Mouse (Mus musculus): ENCODE results near the gene Tbc1d22a. TPM values are rescaled to one million over a fixed set of nuclear protein-coding genes. Genes with fewer than 3 reads are reported as not detected.

The Tbc1d22a gene
- total and polyA plus RNA-seq, 2 experiments from 2014 or later = 13.1 to 20.5 TPM

DNA sequence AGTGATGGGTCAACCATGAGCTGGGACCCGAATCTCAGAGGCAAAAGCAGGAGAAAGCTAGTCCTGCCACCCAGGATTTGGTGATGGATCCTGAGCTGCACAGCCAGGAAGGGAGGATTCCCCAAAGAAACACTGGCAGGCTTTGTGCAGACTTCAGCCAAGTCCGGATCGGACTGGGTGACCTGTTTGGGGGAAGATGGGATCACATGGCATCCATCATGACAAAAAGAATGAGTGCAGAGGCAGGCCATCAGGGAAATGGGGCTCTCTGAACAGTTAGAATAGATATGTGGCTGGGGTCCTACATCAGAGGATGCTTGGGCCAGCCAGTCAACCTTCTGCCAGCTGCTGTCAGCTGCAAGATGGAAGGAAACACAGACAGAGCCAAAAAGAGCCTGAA, 328.1 kb downstream of the Tbc1d22a start:
- no peaks in the 10 kb centered on the region for H3K9me3 ChIP-seq (ENCODE audit: low read length)
- no peak for TF ChIP-seq CTCF (IDR thresholded peaks at IDR 0.05; ENCODE audit: low read depth)
- DNase-seq = no peak
- H3K36me3 ChIP-seq (ENCODE audit: insufficient read depth) = no peaks in the 10 kb centered on the region
- no peaks in the 10 kb centered on the region for H3K4me1 ChIP-seq (ENCODE audit: insufficient read depth)
- H3K4me2 ChIP-seq (ENCODE audit: low read depth) = no peak overlapping the region
- no peaks in the 10 kb centered on the region for H3K27me3 ChIP-seq (ENCODE audit: insufficient read depth, low read length)
- ATAC-seq = no peak
- H3K27ac ChIP-seq (ENCODE audit: low read depth, low read length) = no peak overlapping the region
- H3K9ac ChIP-seq = no peak overlapping the region
- 71% methylated on average over 3 of the region's 3 CpGs for WGBS
- H3K4me3 ChIP-seq (ENCODE audit: low read depth, low read length) = no peak overlapping the region

DNA sequence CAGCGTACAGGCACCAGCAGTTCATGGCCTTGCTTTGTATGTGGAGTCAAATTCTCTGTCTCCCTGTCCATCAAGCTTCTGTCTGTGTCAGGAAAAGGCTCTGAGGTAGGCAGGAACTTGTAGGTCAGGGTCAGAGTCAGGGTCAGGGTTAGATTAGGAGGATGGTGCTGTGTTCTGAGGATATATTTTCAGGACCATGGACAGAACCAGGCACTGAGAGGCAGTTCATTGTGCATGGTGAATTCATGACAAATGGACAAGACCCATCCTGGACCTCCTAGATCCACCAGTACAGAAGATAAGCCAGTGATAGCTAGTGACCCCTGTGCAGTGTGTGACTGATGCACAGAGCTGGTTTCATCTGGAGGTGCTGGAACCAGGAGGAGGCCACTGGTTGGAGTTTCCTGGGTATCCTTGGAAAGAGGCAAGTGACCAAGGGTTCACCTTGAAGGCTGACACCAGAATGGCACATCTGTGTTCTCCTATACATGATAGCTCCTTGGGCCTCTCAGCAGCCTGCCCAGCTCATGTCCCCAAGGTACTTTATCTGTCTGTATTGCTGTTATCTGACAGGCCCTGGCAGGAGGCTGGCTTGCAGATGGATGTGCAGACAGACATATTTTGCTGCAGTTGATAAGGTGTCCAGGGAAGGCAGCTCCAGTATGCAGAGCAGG, 330.0 kb downstream of the Tbc1d22a start:
- Histone ChIP-seq H3K9me3 (ENCODE audit: low read length) (no peaks in the 10 kb centered on the region), H3K27me3 (ENCODE audit: insufficient read depth, low read length) (no peaks in the 10 kb centered on the region), H3K9ac (no peak overlapping the region), H3K27ac (ENCODE audit: low read depth, low read length) (no peak overlapping the region), H3K36me3 (ENCODE audit: insufficient read depth) (no peaks in the 10 kb centered on the region), H3K4me1 (ENCODE audit: insufficient read depth) (no peaks in the 10 kb centered on the region), H3K4me3 (ENCODE audit: low read depth, low read length) (no peak overlapping the region), H3K4me2 (ENCODE audit: low read depth) (no peak overlapping the region)
- ATAC-seq (no peak), DNase-seq (no peak)
- WGBS = 84% methylated on average over 1 of the region's 1 CpGs
- no peak for TF ChIP-seq CTCF (IDR thresholded peaks at IDR 0.05; ENCODE audit: low read depth)

Other genes with a start within 250 kb of the Tbc1d22a start
- 6.5 and 13.0 TPM in 2 replicates for gene Celsr1, start 180.7 kb upstream of the Tbc1d22a start, total RNA-seq (2014; rRNA removed)
- gene Celsr1, start 180.7 kb upstream of the Tbc1d22a start, polyA plus RNA-seq (2015; fragmentation: Nextera tagmentation; extraction: Ambion mirVana) = 0.62 and 0.97 TPM in 2 replicates
- 54.5 and 57.0 TPM in 2 replicates for gene Gramd4, start 156.8 kb upstream of the Tbc1d22a start, total RNA-seq (2014; rRNA removed)
- 24.8 and 28.8 TPM in 2 replicates for gene Gramd4, start 156.8 kb upstream of the Tbc1d22a start, polyA plus RNA-seq (2015; fragmentation: Nextera tagmentation; extraction: Ambion mirVana)
- 31.7 and 32.9 TPM in 2 replicates for gene Cerk, start 28.3 kb upstream of the Tbc1d22a start, total RNA-seq (2014; rRNA removed)
- gene Cerk, start 28.3 kb upstream of the Tbc1d22a start, polyA plus RNA-seq (2015; fragmentation: Nextera tagmentation; extraction: Ambion mirVana) = 14.5 and 18.0 TPM in 2 replicates